Mouse (Mus musculus) liver, adult 2 months (tissue): ENCODE measurements around the gene Rnf227. TPM values are rescaled to one million over a fixed set of nuclear protein-coding genes. Genes with fewer than 3 reads are reported as not detected.

ENCODE experiments used
- DNase-seq: peaks from one replicate; pipeline ENCODE4 v3.0.0-alpha.2; 2011; ENCODE audit warnings: low read depth, low spot score; ENCODE audit errors: extremely low read depth
- H3K27ac ChIP-seq: fragments of 200-500 bp; replicated peaks from 2 replicates; pipeline ENCODE4 v1.5.1; 2012; ENCODE audit warnings: low read depth, mild to moderate bottlenecking, control low read depth, inconsistent platforms, low read length; ENCODE audit not compliant: insufficient read depth
- H3K27me3 ChIP-seq: fragments of 200-500 bp; 2 replicates; pipeline ENCODE4 v1.6.1; 2012; ENCODE audit warnings: mild to moderate bottlenecking, moderate library complexity, low read length, inconsistent platforms; ENCODE audit not compliant: control insufficient read depth, insufficient read depth
- H3K36me3 ChIP-seq: fragments of 200-500 bp; 2 replicates; pipeline ENCODE4 v1.6.1; 2012; ENCODE audit warnings: low read length, inconsistent platforms; ENCODE audit not compliant: control insufficient read depth, insufficient read depth
- H3K4me1 ChIP-seq: fragments of 200-500 bp; 2 replicates; pipeline ENCODE4 v1.6.1; 2011; ENCODE audit warnings: low read length; ENCODE audit not compliant: control insufficient read depth, insufficient read depth
- H3K4me3 ChIP-seq: fragments of 200-500 bp; 2 replicates; pipeline ENCODE4 v1.5.1; 2011; ENCODE audit warnings: low read depth, mild to moderate bottlenecking, control low read depth, low read length, moderate library complexity; ENCODE audit not compliant: insufficient read depth
- H3K79me2 ChIP-seq: fragments of 200-500 bp; 2 replicates; pipeline ENCODE4 v1.6.1; 2012; ENCODE audit warnings: inconsistent platforms, mild to moderate bottlenecking, low read length, moderate library complexity; ENCODE audit not compliant: control insufficient read depth, insufficient read depth
- H3K9ac ChIP-seq: fragments of 200-500 bp; 2 replicates; pipeline ENCODE4 v1.6.1; 2012; ENCODE audit warnings: low read depth, mild to moderate bottlenecking, control low read depth, inconsistent platforms, low read length
- CTCF ChIP-seq: fragments of 200-500 bp; IDR thresholded peaks from 2 replicates; pipeline ENCODE4 v1.5.1; 2011; ENCODE audit warnings: low read depth, low read length, control low read depth
- POLR2A ChIP-seq: fragments of 200-500 bp; IDR thresholded peaks from 2 replicates; pipeline ENCODE4 v1.6.1; 2011; ENCODE audit warnings: low read length, control low read depth; ENCODE audit not compliant: insufficient read depth; ENCODE audit errors: extremely low read depth
- WGBS: fragments of 180-500 bp; shearing (Covaris S2); methylation state at CpG from one replicate; pipeline ENCODE4 v1.1.7; 2018; 5-methylcytosine and 5-hydroxymethylcytosine counted together
- polyA plus RNA-seq: library from polyadenylated mRNA; depleted of rRNA; stranded (reverse); fragments of >200 nt; gene quantifications from 2 replicates; pipeline ENCODE4 v1.2.3, GENCODE M21; 2012
- total RNA-seq: library from RNA; depleted of rRNA; stranded (reverse); fragments of >200 nt; gene quantifications from 2 replicates; pipeline ENCODE4 v1.2.3, GENCODE M21; 2014

The Rnf227 gene
- total and polyA plus RNA-seq, 2 experiments: 0.35 to 0.55 TPM

GRCm38 (mm10) chr11:69322010-69322409 lies 18.3 kb upstream of the Rnf227 start:
- Histone ChIP-seq H3K79me2 (no peaks in the 10 kb centered on the region; the same call in 1 of the 2 replicates), H3K27ac (no peak overlapping the region), H3K9ac (no peak overlapping the region), H3K27me3 (no peaks in the 10 kb centered on the region), H3K4me1 (peaks cover 7% of the 10 kb centered on the region), H3K36me3 (no peaks in the 10 kb centered on the region), H3K4me3 (no peak overlapping the region)
- no peak for TF ChIP-seq POLR2A
- WGBS: 86% methylated on average over 6 of the region's 6 CpGs
- DNase-seq: no peak

GRCm38 (mm10) chr11:69322693-69323471 lies 17.4 kb upstream of the Rnf227 start:
- no peaks in the 10 kb centered on the region for H3K27me3 ChIP-seq
- WGBS: 26% methylated on average over 18 of the region's 18 CpGs
- no peaks in the 10 kb centered on the region; the same call in 1 of the 2 replicates for H3K79me2 ChIP-seq
- DNase-seq: peak; percentile 13
- TF ChIP-seq POLR2A (no peak), CTCF (no peak)
- H3K4me3 ChIP-seq: peak overlapping the region; percentile 59
- no peaks in the 10 kb centered on the region for H3K36me3 ChIP-seq
- H3K27ac ChIP-seq: peak overlapping the region; percentile 70
- H3K9ac ChIP-seq: peak overlapping the region; percentile 71
- H3K4me1 ChIP-seq: peaks cover 7% of the 10 kb centered on the region

GRCm38 (mm10) chr11:69323667-69324111 lies 16.6 kb upstream of the Rnf227 start, which contains the start of the genes Cntrob and Trappc1:
Cntrob (minus strand) TSS chr11:69323775.
Trappc1 (plus strand) TSS chr11:69323980.
- H3K27me3 ChIP-seq: no peaks in the 10 kb centered on the region
- TF ChIP-seq CTCF (no peak), POLR2A (peak; percentile 66; the same call in 1 of the 2 replicates)
- WGBS: 0% methylated on average over 30 of the region's 30 CpGs
- no peaks in the 10 kb centered on the region for H3K36me3 ChIP-seq
- peak within 1 kb of the TSS; percentile 59 for H3K4me3 ChIP-seq
- peak within 1 kb of the TSS; percentile 70 for H3K27ac ChIP-seq
- H3K79me2 ChIP-seq: no peaks in the 10 kb centered on the region; the same call in 1 of the 2 replicates
- H3K4me1 ChIP-seq: peaks cover 7% of the 10 kb centered on the region
- DNase-seq: peak; percentile 96
- peak within 1 kb of the TSS; percentile 71 for H3K9ac ChIP-seq

- 82% methylated on average over 6 of the region's 6 CpGs for WGBS
Measured at GRCm38 (mm10) chr11:69324749-69325148, 15.5 kb upstream of the Rnf227 start.

DNA sequence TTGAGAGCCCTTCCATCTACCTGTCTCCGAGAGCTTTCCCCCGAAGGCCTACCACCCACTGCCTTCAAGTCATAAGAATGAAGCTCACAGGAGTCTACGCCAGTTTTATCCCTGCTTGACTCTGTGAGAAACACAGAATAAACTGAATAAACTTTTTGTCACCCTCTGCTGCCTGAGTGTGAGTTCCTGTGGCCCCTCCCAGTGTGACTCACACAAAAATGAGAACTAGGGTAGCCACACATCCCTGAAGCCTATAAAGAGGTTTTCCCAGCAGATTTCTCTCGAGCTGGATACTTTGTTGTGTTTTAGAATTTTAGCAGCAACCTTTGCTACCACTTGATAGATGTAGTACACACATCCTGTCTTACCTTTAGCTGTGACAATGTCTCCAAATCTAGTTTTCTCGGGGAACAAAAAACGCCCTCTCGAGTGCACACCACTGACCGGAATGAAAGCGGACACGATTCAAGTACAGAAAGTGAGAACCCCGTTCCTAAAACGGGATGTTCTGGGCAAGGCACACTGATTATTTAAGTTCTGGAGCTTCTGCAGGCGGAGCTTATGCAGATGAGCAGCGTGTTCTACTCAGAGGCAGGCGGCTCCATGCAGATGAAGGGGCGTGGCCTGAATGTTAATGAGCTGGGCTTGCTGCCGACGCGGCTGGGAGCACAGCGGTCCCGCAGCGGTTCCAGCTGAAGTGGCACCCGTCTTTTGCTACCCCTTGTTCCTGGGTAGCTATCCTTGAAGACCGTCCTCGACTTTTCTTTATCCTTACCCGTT lies 14.4 kb upstream of the Rnf227 start, which contains the start of gene Kcnab3:
TSS of gene Kcnab3 (plus strand) at position 631 of the 780 bp plus-strand sequence.
- H3K27me3 ChIP-seq: no peaks in the 10 kb centered on the region

More at GRCm38 (mm10) chr11:69324749-69325148, 15.5 kb upstream of the Rnf227 start:
- H3K27me3 ChIP-seq: no peaks in the 10 kb centered on the region
- no peak overlapping the region for H3K27ac ChIP-seq
- H3K79me2 ChIP-seq: no peaks in the 10 kb centered on the region; the same call in 1 of the 2 replicates
- peaks cover 7% of the 10 kb centered on the region for H3K4me1 ChIP-seq
- no peak overlapping the region for H3K4me3 ChIP-seq
- TF ChIP-seq POLR2A: no peak
- no peak for TF ChIP-seq CTCF
- H3K9ac ChIP-seq: no peak overlapping the region
- no peaks in the 10 kb centered on the region for H3K36me3 ChIP-seq
- DNase-seq: no peak

More for the DNA sequence above, 14.4 kb upstream of the Rnf227 start, which contains the start of gene Kcnab3:
- H3K4me3 ChIP-seq: peak within 1 kb of the TSS; percentile 62
- H3K9ac ChIP-seq: peak within 1 kb of the TSS; percentile 79
- WGBS: 10% methylated on average over 26 of the region's 26 CpGs
- H3K36me3 ChIP-seq: no peaks in the 10 kb centered on the region
- peak; percentile 85 for DNase-seq
- peaks cover 7% of the 10 kb centered on the region for H3K4me1 ChIP-seq
- no peak within 1 kb of the TSS; the same call in 1 of the 2 replicates for H3K27ac ChIP-seq
- H3K79me2 ChIP-seq: no peaks in the 10 kb centered on the region; the same call in 1 of the 2 replicates
- TF ChIP-seq CTCF (no peak), POLR2A (no peak)
